Mouse (Mus musculus): ENCODE measurements at regions not wholly inside any gene's neighbourhood (a gene's known extent, or its start where the extent isn't known, plus 50 kb on each side); places are given as distances from the start of the nearest gene placed in this dataset.

DNA sequence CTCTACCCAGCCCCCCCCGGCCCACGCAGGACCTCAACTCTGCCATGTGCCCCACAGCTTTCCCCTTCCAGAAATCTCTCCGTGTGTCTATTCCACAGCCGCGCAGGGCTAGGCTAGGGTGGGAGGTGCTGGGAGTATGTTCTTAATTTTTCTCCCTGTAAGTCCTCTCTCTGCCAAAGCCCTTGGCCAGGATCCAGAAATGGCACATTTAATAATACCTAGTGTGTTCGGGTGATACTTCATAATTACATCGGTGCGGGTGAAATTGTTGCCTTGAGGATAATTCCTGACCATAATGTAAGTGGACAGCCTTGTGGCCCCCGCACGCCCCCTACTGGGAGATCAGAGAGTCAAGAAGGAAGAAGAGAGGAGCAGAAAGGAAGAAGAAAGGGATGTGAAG lies 1093.5 kb downstream of the Mrps31 start:
- DNase-seq: peak; percentile 68 to 83

DNA sequence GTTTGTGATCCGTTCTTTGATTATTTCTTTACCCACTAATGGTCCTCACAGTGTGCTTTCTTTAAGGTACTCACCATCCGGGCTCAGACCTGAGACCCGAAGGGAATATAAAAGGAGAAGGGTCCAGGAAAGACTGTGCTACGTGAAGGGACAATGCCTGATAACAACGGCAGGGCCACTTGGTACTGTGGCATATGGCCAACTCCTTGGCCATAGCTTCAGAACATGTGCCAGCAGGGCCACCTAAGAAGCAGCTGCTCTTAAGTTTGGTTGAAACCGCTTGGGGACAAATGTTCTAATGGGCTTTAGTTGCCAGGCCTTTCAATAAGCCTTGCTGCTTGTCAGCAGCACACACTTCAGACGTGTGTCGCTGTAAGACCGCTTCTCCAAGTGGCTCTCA lies 1094.1 kb downstream of the Mrps31 start:
- DNase-seq: peak; percentile 16 to 29

GRCm38 (mm10) chr8:23505966-23506365 lies 1094.8 kb downstream of the Mrps31 start:
- DNase-seq: peak in 1 of 2 experiments; percentile 5

DNA sequence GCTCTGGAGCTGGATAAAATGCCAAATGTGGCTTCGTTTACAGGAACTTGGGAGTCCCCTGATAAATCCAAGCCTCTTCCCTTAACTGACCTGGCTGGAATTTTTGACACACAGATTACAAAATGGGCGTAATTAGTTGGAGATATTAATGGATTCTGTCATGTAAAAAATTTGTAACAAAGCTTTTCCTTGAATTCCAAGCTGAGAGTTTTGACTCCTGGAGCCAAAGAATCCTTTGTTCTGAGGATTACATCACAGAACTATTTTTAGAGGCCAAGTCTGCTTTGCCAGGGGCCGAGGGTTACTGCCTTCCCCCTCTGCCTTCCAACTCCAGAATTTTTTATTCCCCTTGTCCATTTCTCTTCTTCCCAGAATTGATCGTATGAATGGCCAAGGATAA lies 1096.5 kb downstream of the Mrps31 start:
- no peak for DNase-seq

DNA sequence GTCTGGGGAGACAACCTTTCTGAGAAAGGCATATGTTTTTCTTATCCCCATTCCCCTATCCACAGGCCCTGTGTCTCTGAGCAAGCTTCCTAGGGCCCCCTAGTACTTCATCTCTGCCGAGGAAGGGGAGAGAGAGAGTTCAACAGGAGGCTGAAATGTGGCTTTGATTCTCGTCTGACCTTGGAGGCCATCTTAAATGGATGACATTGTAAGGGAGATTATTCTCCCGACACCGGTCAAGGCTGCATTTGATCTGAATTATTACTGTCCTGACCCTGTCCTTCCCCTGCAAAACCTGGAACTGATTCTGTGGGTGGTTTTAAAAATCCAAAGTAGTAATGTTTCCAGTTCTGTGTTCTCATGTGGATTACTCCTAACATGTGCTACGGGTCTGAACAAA lies 1098.9 kb downstream of the Mrps31 start:
- DNase-seq: no peak

- DNase-seq: no peak
These were observed 1099.4 kb downstream of the Mrps31 start for GRCm38 (mm10) chr8:23510561-23510960.

DNA sequence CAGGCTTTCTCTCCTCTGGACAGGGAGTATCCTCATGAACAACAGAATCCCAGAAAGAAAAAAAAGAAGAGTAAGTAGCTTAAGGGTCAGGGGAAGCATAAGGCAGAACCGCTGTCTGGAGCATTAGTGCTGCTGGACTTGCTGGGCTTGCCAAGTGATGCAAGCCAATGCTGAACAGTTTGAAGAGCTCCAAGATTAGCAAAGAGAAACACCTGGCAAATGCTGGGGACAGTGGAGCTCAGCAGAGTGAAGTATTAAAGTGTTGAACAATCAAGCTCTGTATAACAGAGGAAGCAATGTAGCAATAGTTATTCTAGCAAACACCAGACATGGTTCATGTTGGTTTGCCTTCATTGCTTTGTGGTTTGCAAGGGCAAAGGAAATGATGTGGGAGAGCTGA lies 1100.1 kb downstream of the Mrps31 start:
- no peak for DNase-seq

GRCm38 (mm10) chr8:23511792-23512191 lies 1100.6 kb downstream of the Mrps31 start:
- DNase-seq: no peak

GRCm38 (mm10) chr8:23516469-23516868 lies 1105.3 kb downstream of the Mrps31 start:
- DNase-seq: no peak

DNA sequence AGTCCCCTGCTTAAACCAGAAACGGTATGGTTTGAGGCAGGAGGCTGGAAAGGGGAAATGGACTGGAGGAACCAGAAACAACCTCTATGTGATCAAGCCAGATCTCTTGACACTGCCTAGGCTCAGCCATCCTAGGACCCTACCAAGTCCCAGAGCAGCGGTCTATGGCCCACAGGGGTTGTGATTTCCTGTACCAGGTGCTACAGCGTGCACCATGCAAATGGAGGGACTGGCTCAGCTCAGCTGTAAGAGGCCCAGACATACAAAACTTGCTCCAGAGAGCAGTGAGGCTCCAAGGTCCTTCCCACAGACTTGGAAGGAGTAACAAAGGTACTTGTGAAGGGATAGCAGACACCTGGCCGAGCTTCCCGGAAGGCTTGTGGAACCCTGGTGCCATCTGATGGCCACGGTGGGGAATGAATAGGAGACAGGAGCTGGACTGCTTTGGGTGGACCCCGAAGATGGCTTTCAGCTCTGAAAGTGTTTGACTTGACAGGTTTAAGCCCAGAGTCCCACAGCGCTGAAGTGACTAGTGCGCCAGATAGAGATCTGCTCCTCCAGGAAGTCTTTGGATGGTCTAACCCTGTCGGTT lies 1120.5 kb downstream of the Mrps31 start:
- DNase-seq: peak; percentile 26 to 49

- DNase-seq: no peak
These were observed 1126.7 kb downstream of the Mrps31 start for GRCm38 (mm10) chr8:23537681-23538359.

DNA sequence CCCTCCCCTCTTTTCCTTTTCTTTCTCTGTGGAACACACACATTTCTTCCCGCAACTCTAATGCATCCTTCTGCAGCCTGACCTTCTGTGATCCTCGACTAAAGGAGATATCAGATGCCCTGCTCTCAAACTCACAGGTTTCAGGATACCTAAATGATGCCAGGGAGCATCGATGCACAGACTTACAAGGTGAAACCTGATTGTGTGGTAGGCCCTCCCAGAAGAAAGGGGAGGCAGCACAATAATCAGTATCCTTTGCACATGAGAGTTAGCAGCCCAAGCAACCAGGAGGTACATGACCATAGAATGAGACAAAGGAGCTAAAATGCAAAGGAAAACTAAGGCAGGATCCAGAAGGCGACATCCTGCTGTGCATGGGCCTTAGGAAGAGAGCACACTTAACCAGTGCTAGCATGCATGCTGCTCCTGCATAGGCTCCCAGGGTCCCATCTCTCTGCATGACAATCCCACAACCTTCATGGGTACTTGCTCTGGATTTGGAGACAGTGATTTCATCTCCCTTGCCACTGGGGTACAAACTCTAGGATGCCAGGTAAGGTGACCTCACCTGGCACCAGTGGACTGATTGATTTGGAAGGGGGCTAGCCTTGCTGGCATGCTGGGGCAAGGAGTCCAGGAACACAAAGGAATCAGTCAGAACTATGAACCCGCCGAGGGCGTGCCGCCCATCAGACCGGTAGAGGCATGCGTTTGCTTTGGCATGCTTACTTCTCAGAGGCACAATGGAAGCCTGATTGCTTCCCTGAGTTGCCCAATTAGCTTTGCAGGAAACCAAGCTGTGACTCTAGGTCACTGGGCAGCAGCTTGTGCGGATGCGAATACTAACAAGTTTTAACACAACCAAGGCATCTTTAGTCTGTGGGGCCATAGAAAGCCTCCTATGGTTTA lies 1142.7 kb downstream of the Mrps31 start:
- DNase-seq: no peak

GRCm38 (mm10) chr8:23560836-23561235 lies 1149.7 kb downstream of the Mrps31 start:
- DNase-seq: no peak

- DNase-seq: no peak
These were observed 1150.7 kb downstream of the Mrps31 start for GRCm38 (mm10) chr8:23561683-23562385.

- DNase-seq: no peak
These were observed 1151.3 kb downstream of the Mrps31 start for GRCm38 (mm10) chr8:23562504-23562903.

GRCm38 (mm10) chr8:23563065-23564020 lies 1152.2 kb downstream of the Mrps31 start:
- DNase-seq: no peak

- no peak for DNase-seq
These were observed 1156.7 kb downstream of the Mrps31 start for GRCm38 (mm10) chr8:23567906-23568305.

DNA sequence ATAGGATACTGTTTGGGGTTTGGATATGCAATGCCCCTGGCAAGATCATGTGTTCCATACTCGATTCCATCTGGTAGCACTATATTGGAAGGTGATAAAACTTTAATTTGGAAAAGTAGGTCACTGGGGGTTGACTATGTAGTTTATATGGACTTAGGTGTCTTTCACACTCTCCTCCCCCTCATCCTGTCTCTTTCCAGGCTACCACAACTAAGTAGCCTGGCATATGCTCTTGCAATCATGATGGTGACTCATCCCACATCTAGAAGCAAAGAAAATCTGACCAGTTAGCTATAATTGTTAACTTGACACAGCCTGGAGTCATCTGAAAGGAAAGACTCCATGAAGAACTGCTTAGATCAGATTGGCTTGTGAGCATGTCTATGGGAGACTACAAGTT lies 1154.3 kb downstream of the Adam3 start:
- DNase-seq: no peak

- no peak for DNase-seq
These were observed 1145.5 kb downstream of the Adam3 start for GRCm38 (mm10) chr8:23580106-23580505.

GRCm38 (mm10) chr8:23580701-23581100 lies 1145.0 kb downstream of the Adam3 start:
- DNase-seq: no peak

Data from cerebellum, postnatal 25 days (tissue).